Mouse (Mus musculus) midbrain, embryonic 12.5 days (tissue): Measurements from ENCODE around the gene Rapgef5. TPM values are rescaled to one million over a fixed set of nuclear protein-coding genes. Genes with fewer than 3 reads are reported as not detected.

Source experiments
- ATAC-seq: fragments of 200-750 bp; cut with Nextera tagmentation; 2 replicates; pipeline ENCODE4 v1.8.0; 2017; ENCODE audit warnings: low read depth, moderate TSS enrichment, moderate library complexity; ENCODE audit not compliant: low FRiP score
- H3K27ac ChIP-seq: fragments of 300-500 bp; sonication (generic); replicated peaks from 2 replicates; pipeline ENCODE4 v1.5.1; 2016; ENCODE audit warnings: mild to moderate bottlenecking
- H3K27me3 ChIP-seq: fragments of 300-500 bp; sonication (generic); 2 replicates; pipeline ENCODE4 v1.6.1; 2016; ENCODE audit warnings: mild to moderate bottlenecking
- H3K36me3 ChIP-seq: fragments of 300-500 bp; sonication (generic); 2 replicates; pipeline ENCODE4 v1.6.1; 2016
- H3K4me1 ChIP-seq: fragments of 300-500 bp; sonication (generic); 2 replicates; pipeline ENCODE4 v1.6.1; 2016
- H3K4me2 ChIP-seq: fragments of 300-500 bp; sonication (generic); replicated peaks from 2 replicates; pipeline ENCODE4 v1.6.1; 2016; ENCODE audit warnings: mild to moderate bottlenecking, moderate library complexity
- H3K4me3 ChIP-seq: fragments of 300-500 bp; sonication (generic); 2 replicates; pipeline ENCODE4 v1.5.1; 2016; ENCODE audit warnings: mild to moderate bottlenecking
- H3K9ac ChIP-seq: fragments of 300-500 bp; sonication (generic); replicated peaks from 2 replicates; pipeline ENCODE4 v1.6.1; 2016; ENCODE audit warnings: mild to moderate bottlenecking, moderate library complexity
- H3K9me3 ChIP-seq: fragments of 300-500 bp; sonication (generic); 2 replicates; pipeline ENCODE4 v1.6.1; 2016; ENCODE audit warnings: mild to moderate bottlenecking
- WGBS: fragments of 180-500 bp; shearing (Covaris S2); methylation state at CpG from one replicate; pipeline ENCODE4 v1.1.7; 2016; 5-methylcytosine and 5-hydroxymethylcytosine counted together
- polyA plus RNA-seq: library from polyadenylated mRNA; unstranded; fragments of >200 nt; fragmentation: Nextera tagmentation; extraction: Ambion mirVana; gene quantifications from 2 replicates; pipeline ENCODE4 v1.2.1, GENCODE M21; 2016

The Rapgef5 gene
- polyA plus RNA-seq, 1 experiment from 2014 or later, result 25.9 TPM

GRCm38 (mm10) chr12:117628321-117629093 is 112.2 kb downstream of the Rapgef5 start:
- ATAC-seq, result 0 out of 2 replicates have a peak, but pooled peaks have one; percentile 45
- H3K27ac ChIP-seq, result no peak overlapping the region

DNA sequence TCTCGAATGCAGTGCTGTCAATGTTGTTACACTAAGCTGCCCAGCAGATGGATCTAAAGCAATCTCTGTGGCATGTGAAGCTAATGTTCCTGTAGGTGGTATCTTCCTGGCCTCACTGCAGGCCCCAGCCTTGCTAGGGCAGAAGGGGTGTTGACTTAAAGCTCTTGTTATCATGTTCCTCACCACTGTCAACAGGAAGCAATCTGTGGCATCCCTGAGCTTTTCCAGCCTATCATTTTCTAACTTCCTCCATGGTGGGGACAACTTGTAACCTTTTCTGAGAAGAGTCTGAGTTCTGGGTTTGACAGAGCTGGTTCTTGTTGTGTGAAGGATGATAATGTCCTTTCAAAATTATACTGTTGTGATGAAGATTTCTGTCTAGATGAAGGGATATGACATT is 115.9 kb downstream of the Rapgef5 start:
- Histone ChIP-seq H3K9me3 (no peaks in the 10 kb centered on the region), H3K27ac (no peak overlapping the region), H3K27me3 (no peaks in the 10 kb centered on the region; the same call in 1 of the 2 replicates), H3K4me1 (peaks cover 12% of the 10 kb centered on the region; the same call in 1 of the 2 replicates), H3K4me2 (no peak overlapping the region), H3K4me3 (no peak overlapping the region), H3K9ac (no peak overlapping the region), H3K36me3 (no peaks in the 10 kb centered on the region)
- 61% methylated on average over 1 of the region's 1 CpGs for WGBS
- no peak for ATAC-seq

More at GRCm38 (mm10) chr12:117628321-117629093, 112.2 kb downstream of the Rapgef5 start:
- Histone ChIP-seq H3K4me1 (peaks cover 12% of the 10 kb centered on the region; the same call in 1 of the 2 replicates), H3K4me3 (no peak overlapping the region), H3K27me3 (no peaks in the 10 kb centered on the region; the same call in 1 of the 2 replicates), H3K9ac (no peak overlapping the region), H3K4me2 (no peak overlapping the region), H3K9me3 (no peaks in the 10 kb centered on the region), H3K36me3 (no peaks in the 10 kb centered on the region)
- 69% methylated on average over 18 of the region's 18 CpGs for WGBS

DNA sequence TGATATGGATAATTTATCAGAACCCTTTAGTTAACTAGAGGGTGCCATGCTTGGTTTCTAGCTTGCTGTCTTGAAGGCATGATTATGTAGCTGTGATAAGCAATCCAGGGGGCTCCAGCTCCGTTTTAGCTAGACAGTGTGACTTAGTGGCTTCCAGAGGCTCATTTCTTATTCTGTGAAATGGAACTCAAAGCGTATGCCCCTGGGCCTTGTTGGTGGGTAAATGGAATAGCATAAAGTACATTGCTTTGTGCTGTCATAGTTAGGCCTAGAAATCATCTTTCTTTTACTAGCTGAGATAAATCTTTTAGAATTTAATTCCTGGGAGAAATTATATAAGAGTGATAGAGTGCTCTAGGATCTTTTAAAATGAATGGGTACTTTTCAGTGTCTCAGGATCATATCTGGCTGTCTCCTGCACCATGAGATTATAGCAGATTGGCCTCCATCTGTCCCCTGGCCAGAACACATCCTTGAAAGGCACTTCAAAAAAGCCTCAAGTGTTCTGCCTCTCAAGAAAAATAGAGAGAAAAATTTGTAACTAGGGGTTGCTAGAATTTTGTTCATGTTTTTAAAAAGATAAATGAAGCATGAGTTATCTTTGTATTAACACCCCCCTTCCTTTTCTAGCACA is 120.0 kb downstream of the Rapgef5 start:
- H3K4me1 ChIP-seq, result no peaks in the 10 kb centered on the region
- no peak overlapping the region for H3K4me2 ChIP-seq
- H3K9me3 ChIP-seq, result no peaks in the 10 kb centered on the region
- H3K4me3 ChIP-seq, result no peak overlapping the region
- H3K27me3 ChIP-seq, result no peaks in the 10 kb centered on the region; the same call in 1 of the 2 replicates
- no peak overlapping the region for H3K9ac ChIP-seq
- WGBS, result 67% methylated on average over 2 of the region's 2 CpGs
- no peak overlapping the region for H3K27ac ChIP-seq
- no peak for ATAC-seq
- H3K36me3 ChIP-seq, result no peaks in the 10 kb centered on the region

DNA sequence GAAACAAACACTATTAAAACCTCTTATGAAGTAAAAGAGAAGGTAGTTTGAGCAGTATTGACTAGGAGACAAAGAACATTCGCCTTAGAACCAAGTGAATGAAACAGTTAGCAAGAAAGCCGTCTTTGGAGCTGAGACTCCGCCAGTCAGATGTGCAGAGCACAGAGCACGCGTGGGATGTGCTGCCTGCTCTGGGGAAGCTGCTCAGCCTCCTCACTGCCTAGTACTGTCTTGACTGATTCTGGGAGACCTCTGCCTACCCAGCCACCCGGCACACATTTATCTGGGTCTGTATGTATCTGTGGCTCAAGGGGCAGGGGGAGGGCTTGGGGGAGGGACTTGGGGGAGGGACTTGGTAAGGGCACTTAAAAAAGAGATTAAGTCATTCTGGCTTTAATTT is 120.7 kb downstream of the Rapgef5 start:
- Histone ChIP-seq H3K9ac (no peak overlapping the region), H3K9me3 (no peaks in the 10 kb centered on the region), H3K4me2 (no peak overlapping the region), H3K36me3 (no peaks in the 10 kb centered on the region), H3K4me1 (no peaks in the 10 kb centered on the region), H3K27ac (no peak overlapping the region), H3K27me3 (no peaks in the 10 kb centered on the region; the same call in 1 of the 2 replicates), H3K4me3 (no peak overlapping the region)
- WGBS, result 66% methylated on average over 6 of the region's 6 CpGs
- peak; percentile 38; the same call in 1 of the 2 replicates for ATAC-seq

GRCm38 (mm10) chr12:117638833-117639232 is 122.6 kb downstream of the Rapgef5 start:
- Histone ChIP-seq H3K4me3 (no peak overlapping the region), H3K4me2 (no peak overlapping the region), H3K27ac (no peak overlapping the region), H3K9me3 (no peaks in the 10 kb centered on the region), H3K36me3 (no peaks in the 10 kb centered on the region), H3K9ac (no peak overlapping the region), H3K27me3 (no peaks in the 10 kb centered on the region), H3K4me1 (no peaks in the 10 kb centered on the region)
- no peak for ATAC-seq
- 91% methylated on average over 2 of the region's 2 CpGs for WGBS

- 85% methylated on average over 6 of the region's 6 CpGs for WGBS
- Histone ChIP-seq H3K9ac (no peak overlapping the region), H3K27me3 (no peaks in the 10 kb centered on the region), H3K36me3 (no peaks in the 10 kb centered on the region), H3K4me1 (no peaks in the 10 kb centered on the region), H3K27ac (no peak overlapping the region), H3K9me3 (no peaks in the 10 kb centered on the region), H3K4me3 (no peak overlapping the region), H3K4me2 (no peak overlapping the region)
- ATAC-seq, result no peak
Observed at GRCm38 (mm10) chr12:117639356-117640121, 123.3 kb downstream of the Rapgef5 start.

DNA sequence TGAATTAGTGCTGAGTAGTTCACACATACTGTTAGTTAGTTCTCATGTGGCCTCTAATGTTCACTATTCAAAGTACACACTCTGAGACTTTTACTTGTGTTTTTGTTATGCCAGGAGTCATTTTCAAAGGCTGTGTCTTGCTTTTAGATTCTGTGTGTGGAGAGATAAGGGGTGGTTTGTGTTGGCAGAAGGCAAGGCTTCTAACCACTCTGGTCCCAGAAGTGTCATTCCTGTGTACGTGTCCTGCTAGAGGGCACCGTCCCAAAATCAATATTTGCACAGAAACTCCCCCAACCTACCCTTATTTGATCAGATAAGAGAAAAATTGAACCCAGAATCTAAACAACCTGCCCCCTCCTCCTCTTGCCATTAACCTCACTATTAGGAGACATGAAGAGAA is 126.2 kb downstream of the Rapgef5 start:
- no peak for ATAC-seq
- Histone ChIP-seq H3K9ac (no peak overlapping the region), H3K4me3 (no peak overlapping the region), H3K27me3 (no peaks in the 10 kb centered on the region), H3K4me2 (no peak overlapping the region), H3K4me1 (no peaks in the 10 kb centered on the region), H3K36me3 (no peaks in the 10 kb centered on the region), H3K9me3 (no peaks in the 10 kb centered on the region), H3K27ac (no peak overlapping the region)
- WGBS, result 84% methylated on average over 2 of the region's 2 CpGs

- Histone ChIP-seq H3K36me3 (no peaks in the 10 kb centered on the region), H3K27ac (no peak overlapping the region), H3K4me2 (no peak overlapping the region), H3K27me3 (no peaks in the 10 kb centered on the region), H3K4me1 (no peaks in the 10 kb centered on the region), H3K9ac (no peak overlapping the region), H3K4me3 (no peak overlapping the region), H3K9me3 (no peaks in the 10 kb centered on the region)
- WGBS, result 86% methylated on average over 2 of the region's 2 CpGs
- no peak for ATAC-seq
Observed at GRCm38 (mm10) chr12:117645771-117646170, 129.5 kb downstream of the Rapgef5 start.

GRCm38 (mm10) chr12:117653920-117654472 is 137.7 kb downstream of the Rapgef5 start:
- H3K9me3 ChIP-seq, result no peaks in the 10 kb centered on the region
- no peak overlapping the region for H3K9ac ChIP-seq
- WGBS, result 83% methylated on average over 8 of the region's 8 CpGs
- no peak for ATAC-seq
- H3K4me3 ChIP-seq, result no peak overlapping the region
- H3K4me2 ChIP-seq, result no peak overlapping the region
- no peaks in the 10 kb centered on the region for H3K36me3 ChIP-seq
- no peaks in the 10 kb centered on the region for H3K27me3 ChIP-seq
- peaks cover 2% of the 10 kb centered on the region; the same call in 1 of the 2 replicates for H3K4me1 ChIP-seq
- no peak overlapping the region for H3K27ac ChIP-seq

GRCm38 (mm10) chr12:117656935-117657334 is 140.7 kb downstream of the Rapgef5 start:
- 80% methylated on average over 4 of the region's 4 CpGs for WGBS
- ATAC-seq, result no peak

GRCm38 (mm10) chr12:117657766-117658165 is 141.5 kb downstream of the Rapgef5 start:
- peaks cover 4% of the 10 kb centered on the region; the same call in 1 of the 2 replicates for H3K4me1 ChIP-seq
- H3K36me3 ChIP-seq, result no peaks in the 10 kb centered on the region
- ATAC-seq, result no peak
- WGBS, result 90% methylated on average over 5 of the region's 5 CpGs
- no peak overlapping the region for H3K4me3 ChIP-seq
- H3K4me2 ChIP-seq, result no peak overlapping the region
- no peak overlapping the region for H3K9ac ChIP-seq
- no peak overlapping the region for H3K27ac ChIP-seq
- H3K27me3 ChIP-seq, result no peaks in the 10 kb centered on the region
- no peaks in the 10 kb centered on the region for H3K9me3 ChIP-seq

More at GRCm38 (mm10) chr12:117656935-117657334, 140.7 kb downstream of the Rapgef5 start:
- H3K27ac ChIP-seq, result no peak overlapping the region
- H3K4me1 ChIP-seq, result peaks cover 4% of the 10 kb centered on the region; the same call in 1 of the 2 replicates
- H3K4me3 ChIP-seq, result no peak overlapping the region
- H3K36me3 ChIP-seq, result no peaks in the 10 kb centered on the region
- no peaks in the 10 kb centered on the region for H3K9me3 ChIP-seq
- H3K27me3 ChIP-seq, result no peaks in the 10 kb centered on the region
- no peak overlapping the region for H3K9ac ChIP-seq
- H3K4me2 ChIP-seq, result no peak overlapping the region
